Mouse (Mus musculus) midbrain, embryonic 10.5 days (tissue): Measurements from ENCODE around the gene Sept14. TPM values are rescaled to one million over a fixed set of nuclear protein-coding genes. Genes with fewer than 3 reads are reported as not detected.
"Not testable (repeated sequence)": the region's sequence is repeated elsewhere in the genome, so short reads cannot be mapped to it uniquely, and the experiment has no call there.

Experiments
- DNase-seq: peaks from one replicate; pipeline ENCODE4 v3.0.0-alpha.2; 2017; ENCODE audit warnings: low spot score
- H3K27ac ChIP-seq: fragments of 300-500 bp; sonication (generic); replicated peaks from 2 replicates; pipeline ENCODE4 v1.5.1; 2016; ENCODE audit warnings: mild to moderate bottlenecking
- H3K27me3 ChIP-seq: fragments of 300-500 bp; sonication (generic); 2 replicates; pipeline ENCODE4 v1.6.1; 2016; ENCODE audit warnings: low read depth, mild to moderate bottlenecking; ENCODE audit not compliant: poor library complexity, severe bottlenecking
- H3K36me3 ChIP-seq: fragments of 300-500 bp; sonication (generic); 2 replicates; pipeline ENCODE4 v1.6.1; 2016; ENCODE audit warnings: mild to moderate bottlenecking, moderate library complexity
- H3K4me1 ChIP-seq: fragments of 300-500 bp; sonication (generic); 2 replicates; pipeline ENCODE4 v1.6.1; 2016
- H3K4me3 ChIP-seq: fragments of 300-500 bp; sonication (generic); 2 replicates; pipeline ENCODE4 v1.5.1; 2016; ENCODE audit warnings: mild to moderate bottlenecking, moderate library complexity
- H3K9me3 ChIP-seq: fragments of 300-500 bp; sonication (generic); replicated peaks from 2 replicates; pipeline ENCODE4 v1.6.1; 2016; ENCODE audit warnings: mild to moderate bottlenecking
- WGBS: fragments of 180-500 bp; shearing (Covaris S2); methylation state at CpG from one replicate; pipeline ENCODE4 v1.1.7; 2016; 5-methylcytosine and 5-hydroxymethylcytosine counted together
- polyA plus RNA-seq: library from polyadenylated mRNA; unstranded; fragments of >200 nt; fragmentation: Nextera tagmentation; extraction: Ambion mirVana; gene quantifications from 2 replicates; pipeline ENCODE4 v1.2.1, GENCODE M21; 2016

Sept14 gene
- polyA plus RNA-seq, 1 experiment from 2014 or later, result not detected

DNA sequence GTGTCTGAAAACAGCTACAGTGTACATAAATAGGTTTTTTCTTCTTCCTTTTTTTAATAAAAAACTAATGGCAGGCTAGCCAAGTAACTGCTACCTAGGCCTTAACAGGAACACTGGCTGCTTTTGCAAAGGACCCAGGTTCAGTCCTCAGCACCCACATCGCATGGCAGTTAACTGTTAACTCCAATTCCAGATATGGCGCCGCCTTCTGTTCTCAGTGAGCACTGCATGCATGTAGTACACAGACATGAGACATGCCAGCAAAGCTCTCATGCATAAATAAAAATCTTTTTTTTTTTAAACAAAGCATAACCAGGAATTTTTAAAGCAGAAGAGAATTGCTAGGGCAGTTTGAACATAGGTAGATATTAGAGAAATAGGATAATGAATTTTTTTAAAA, 11.9 kb upstream of the Sept14 start:
- no peak overlapping the region for H3K27ac ChIP-seq
- H3K27me3 ChIP-seq, result no peaks in the 10 kb centered on the region
- DNase-seq, result no peak
- peaks cover 38% of the 10 kb centered on the region for H3K36me3 ChIP-seq
- H3K9me3 ChIP-seq, result no peaks in the 10 kb centered on the region
- peaks cover 8% of the 10 kb centered on the region for H3K4me1 ChIP-seq
- 81% methylated on average over 3 of the region's 3 CpGs for WGBS
- no peak overlapping the region for H3K4me3 ChIP-seq

DNA sequence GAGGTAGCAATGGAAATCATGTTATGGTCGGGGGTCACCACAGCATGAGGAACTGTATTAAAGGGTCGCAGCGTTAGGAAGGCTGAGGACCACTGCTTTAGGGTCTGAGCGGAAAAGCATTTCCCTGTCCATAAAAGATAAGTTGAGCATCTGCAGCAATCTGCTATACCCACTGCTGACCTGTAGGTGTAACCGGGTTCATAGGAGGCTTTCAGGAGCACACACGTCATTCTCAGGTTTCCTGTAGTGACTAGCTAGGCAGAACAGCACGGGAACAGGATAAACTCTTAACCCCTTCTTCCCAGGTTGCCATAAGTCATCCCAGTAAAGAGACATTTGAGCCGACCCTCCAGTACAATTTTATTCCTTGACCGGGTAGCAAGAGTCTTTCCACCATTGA, 8.7 kb upstream of the Sept14 start:
- Histone ChIP-seq H3K4me1 (peaks cover 8% of the 10 kb centered on the region), H3K27me3 (no peaks in the 10 kb centered on the region), H3K36me3 (peaks cover 38% of the 10 kb centered on the region), H3K9me3 (no peaks in the 10 kb centered on the region), H3K4me3 (no peak overlapping the region), H3K27ac (no peak overlapping the region)
- WGBS, result 91% methylated on average over 9 of the region's 9 CpGs
- DNase-seq, result no peak

DNA sequence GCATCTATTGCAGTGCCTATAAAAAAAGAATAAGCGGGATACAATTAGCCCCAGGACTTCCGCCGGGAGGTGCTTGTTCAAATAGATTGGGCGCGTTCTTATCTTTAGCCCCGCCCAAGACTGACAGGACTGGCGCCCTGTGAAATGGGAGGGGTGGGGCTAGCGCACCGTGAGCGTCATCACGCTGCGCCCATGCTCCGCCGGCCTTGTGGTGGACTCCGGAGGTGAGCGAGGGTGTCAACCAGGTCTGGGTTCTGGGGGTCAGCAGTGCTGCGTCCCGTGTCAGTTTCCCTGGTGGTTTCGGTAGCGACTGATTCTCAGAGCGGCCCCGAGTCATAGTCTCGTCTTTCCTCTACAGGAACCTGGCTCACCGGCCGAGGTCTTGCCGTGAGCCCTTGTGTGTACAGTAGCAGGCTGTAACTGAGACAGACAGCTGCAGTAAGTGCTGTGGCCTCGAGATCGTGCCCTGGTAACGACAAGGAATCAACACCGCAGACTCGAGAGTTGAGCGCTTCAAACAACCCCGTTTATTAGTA, 7.1 kb upstream of the Sept14 start, which contains the start of gene Mrps17:
Gene Mrps17 (plus strand): TSS at position 172 of the 536 bp plus-strand sequence.
- Histone ChIP-seq H3K36me3 (peaks cover 37% of the 10 kb centered on the region), H3K4me3 (peak within 1 kb of the TSS; percentile 77), H3K27ac (peak within 1 kb of the TSS; percentile 84), H3K9me3 (no peaks in the 10 kb centered on the region), H3K27me3 (no peaks in the 10 kb centered on the region), H3K4me1 (peaks cover 8% of the 10 kb centered on the region)
- peak; percentile 92 for DNase-seq
- WGBS, result under 1% methylated on average over 33 of the region's 33 CpGs

DNA sequence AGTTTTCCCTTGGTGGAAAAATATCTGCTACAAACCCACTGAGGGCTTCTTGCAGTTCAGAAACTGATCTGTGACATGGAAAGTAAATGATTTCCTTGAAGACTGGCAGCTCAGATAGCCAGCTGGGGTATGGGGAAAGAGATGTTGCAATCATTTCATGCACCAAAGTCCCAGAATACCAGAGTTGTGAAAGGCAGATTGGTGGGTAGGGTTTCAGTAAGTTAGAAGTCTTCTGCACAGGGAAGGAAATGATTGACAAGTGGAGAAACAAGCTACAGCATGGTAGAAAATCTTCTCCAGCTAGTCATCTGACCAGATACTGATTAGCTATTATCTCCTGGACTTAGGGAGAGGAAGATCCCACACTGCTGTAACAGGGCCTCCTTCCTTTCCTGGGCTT, 4.9 kb downstream of the Sept14 start:
- Histone ChIP-seq H3K27me3 (no peaks in the 10 kb centered on the region), H3K4me3 (no peak overlapping the region), H3K27ac (no peak overlapping the region), H3K9me3 (no peaks in the 10 kb centered on the region), H3K4me1 (no peaks in the 10 kb centered on the region), H3K36me3 (no peaks in the 10 kb centered on the region)
- no peak for DNase-seq

DNA sequence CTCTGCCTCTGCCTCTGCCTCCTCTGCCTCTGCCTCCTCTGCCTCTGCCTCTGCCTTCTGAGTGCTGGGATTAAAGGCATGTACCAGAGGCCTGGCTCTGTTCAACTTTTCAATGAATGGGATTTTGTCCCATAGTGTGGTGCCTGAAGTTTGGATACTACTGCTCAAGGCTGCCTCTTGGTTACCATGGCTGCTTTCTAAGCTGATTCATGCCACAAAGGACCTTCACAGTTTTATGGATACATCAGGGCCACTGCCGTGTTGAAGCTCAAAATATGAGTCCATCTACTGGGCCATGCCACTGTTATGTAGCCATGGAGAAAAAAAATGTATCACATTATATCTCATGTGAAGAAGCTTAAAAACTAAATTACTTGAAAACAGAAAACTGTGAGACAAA, 6.6 kb downstream of the Sept14 start:
- Histone ChIP-seq H3K4me1 (no peaks in the 10 kb centered on the region), H3K9me3 (no peaks in the 10 kb centered on the region), H3K27me3 (no peaks in the 10 kb centered on the region), H3K4me3 (no peak overlapping the region), H3K27ac (no peak overlapping the region), H3K36me3 (no peaks in the 10 kb centered on the region)
- WGBS, result 86% methylated on average over 1 of the region's 1 CpGs
- DNase-seq, result no peak

DNA sequence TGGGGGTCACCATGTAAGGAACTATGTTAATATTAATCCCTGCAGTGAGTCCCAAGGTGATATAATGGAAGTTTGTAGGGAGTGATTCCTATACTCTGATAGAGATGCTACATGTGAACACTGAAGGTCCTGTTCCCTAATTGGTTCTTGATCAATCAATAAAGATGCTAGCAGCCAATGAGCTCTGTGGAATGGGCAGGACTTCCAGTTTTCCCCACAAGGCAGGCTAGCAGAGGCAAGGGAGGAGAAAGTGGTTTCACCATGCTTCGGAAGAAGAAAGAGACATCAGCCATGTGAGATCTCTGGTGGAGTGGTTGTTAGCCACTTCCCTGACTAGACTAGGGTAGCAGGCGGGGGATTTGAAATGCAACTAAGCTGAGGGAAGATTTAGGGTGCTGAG, 7.8 kb downstream of the Sept14 start:
- WGBS, result 43% methylated on average over 2 of the region's 2 CpGs
- H3K4me1 ChIP-seq, result no peaks in the 10 kb centered on the region
- DNase-seq, result no peak

DNA sequence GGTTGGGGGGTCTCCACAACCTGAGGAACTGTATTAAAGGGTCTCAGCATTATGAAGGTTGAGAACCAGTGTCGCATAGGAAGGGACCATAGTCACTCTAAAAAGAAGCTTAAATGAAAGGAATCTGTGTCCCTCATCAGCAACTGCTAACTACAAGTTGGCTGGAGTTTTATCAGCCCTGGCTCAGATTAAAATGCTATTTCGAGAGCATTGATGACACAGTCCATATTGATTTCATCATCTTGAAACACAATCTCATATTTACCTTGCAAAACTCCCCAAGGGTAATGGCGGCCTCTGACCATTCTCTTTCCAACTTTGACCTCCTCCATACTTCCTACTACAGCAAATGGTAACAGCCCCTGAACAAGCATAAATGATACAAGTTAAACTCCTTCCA, 17.8 kb downstream of the Sept14 start:
- DNase-seq, result no peak
- Histone ChIP-seq H3K27me3 (no peaks in the 10 kb centered on the region), H3K36me3 (no peaks in the 10 kb centered on the region), H3K27ac (no peak overlapping the region), H3K9me3 (no peaks in the 10 kb centered on the region), H3K4me1 (no peaks in the 10 kb centered on the region), H3K4me3 (no peak overlapping the region)
- WGBS, result 81% methylated on average over 3 of the region's 3 CpGs

More for the DNA sequence above, 7.8 kb downstream of the Sept14 start:
- Histone ChIP-seq H3K27me3 (no peaks in the 10 kb centered on the region), H3K4me3 (no peak overlapping the region), H3K9me3 (no peaks in the 10 kb centered on the region), H3K36me3 (no peaks in the 10 kb centered on the region), H3K27ac (no peak overlapping the region)

DNA sequence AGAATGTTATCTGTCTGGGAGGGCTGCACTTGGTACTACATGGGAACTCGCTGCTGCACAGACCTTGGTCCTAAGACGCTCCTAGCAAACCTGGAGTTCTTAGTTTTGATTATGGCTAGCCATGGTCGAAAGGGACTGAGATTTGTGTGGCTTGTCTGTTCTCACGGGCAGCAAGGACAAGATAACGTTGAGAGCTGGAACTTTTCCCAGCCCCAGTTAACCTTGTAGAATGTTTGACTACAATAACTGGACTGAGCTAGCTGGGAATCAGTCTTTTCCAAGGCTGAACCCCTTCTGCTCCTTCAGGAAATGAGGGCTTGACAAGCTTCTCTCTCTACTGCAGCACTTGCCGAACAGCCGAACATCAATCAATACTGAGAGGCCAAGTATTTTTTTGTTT, 20.7 kb downstream of the Sept14 start:
- DNase-seq, result no peak
- Histone ChIP-seq H3K9me3 (no peaks in the 10 kb centered on the region), H3K27me3 (no peaks in the 10 kb centered on the region), H3K36me3 (no peaks in the 10 kb centered on the region), H3K4me1 (no peaks in the 10 kb centered on the region), H3K4me3 (no peak overlapping the region), H3K27ac (no peak overlapping the region)
- 85% methylated on average over 7 of the region's 7 CpGs for WGBS

DNA sequence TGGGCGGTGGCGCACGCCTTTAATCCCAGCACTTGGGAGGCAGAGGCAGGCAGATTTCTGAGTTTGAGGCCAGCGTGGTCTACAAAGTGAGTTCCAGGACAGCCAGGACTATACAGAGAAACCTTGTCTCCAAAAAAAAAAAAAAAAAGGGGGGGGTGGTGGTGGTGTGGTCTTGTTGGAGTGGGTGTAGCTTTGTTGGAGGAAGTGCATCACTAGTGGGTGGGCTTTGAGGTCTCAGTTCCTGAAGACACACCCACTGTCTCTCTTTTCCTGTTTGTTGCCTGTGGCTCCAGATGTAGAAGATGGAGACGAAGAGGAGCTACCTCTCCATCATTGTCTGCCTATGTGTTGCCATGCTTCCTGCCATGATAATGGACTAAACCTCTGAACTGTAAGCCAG, 23.2 kb downstream of the Sept14 start:
- H3K27ac ChIP-seq, H3K27me3 ChIP-seq, H3K4me3 ChIP-seq, H3K4me1 ChIP-seq, H3K9me3 ChIP-seq, DNase-seq, H3K36me3 ChIP-seq: not testable (repeated sequence)
- whole genome bisulfite sequencing, result 88% methylated on average over 5 of the region's 5 CpGs

DNA sequence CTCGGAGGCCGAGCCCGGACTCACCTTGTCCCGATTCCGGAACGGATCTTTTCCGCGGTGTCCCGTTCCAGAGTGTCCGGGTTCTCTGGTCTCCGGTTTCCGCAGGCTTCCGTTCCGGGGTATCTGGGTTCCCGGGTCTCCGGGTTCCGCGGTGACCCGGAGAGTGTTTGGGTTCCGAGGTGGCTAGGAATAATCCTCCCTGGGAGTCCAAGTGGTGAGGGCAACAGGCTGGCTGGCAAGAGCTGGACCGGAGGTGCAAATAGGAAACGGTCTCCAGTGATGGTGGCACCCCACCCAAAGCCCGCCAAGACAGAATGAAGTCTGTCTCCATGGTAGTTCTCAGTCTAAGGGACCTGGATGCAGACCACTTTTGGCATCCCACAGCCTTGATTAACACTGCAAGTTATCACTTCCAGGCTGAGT, 38.3 kb downstream of the Sept14 start, which contains the start of gene Zfp11:
Gene Zfp11 (minus strand): TSS at position 64 of the 423 bp plus-strand sequence.
- 2% methylated on average over 23 of the region's 23 CpGs for WGBS
- Histone ChIP-seq H3K4me1 (peaks cover 10% of the 10 kb centered on the region), H3K27ac (peak within 1 kb of the TSS; percentile 88), H3K36me3 (no peaks in the 10 kb centered on the region), H3K4me3 (peak within 1 kb of the TSS; percentile 86), H3K9me3 (peaks cover 15% of the 10 kb centered on the region; the same call in 1 of the 2 replicates), H3K27me3 (no peaks in the 10 kb centered on the region)
- peak; percentile 86 for DNase-seq

DNA sequence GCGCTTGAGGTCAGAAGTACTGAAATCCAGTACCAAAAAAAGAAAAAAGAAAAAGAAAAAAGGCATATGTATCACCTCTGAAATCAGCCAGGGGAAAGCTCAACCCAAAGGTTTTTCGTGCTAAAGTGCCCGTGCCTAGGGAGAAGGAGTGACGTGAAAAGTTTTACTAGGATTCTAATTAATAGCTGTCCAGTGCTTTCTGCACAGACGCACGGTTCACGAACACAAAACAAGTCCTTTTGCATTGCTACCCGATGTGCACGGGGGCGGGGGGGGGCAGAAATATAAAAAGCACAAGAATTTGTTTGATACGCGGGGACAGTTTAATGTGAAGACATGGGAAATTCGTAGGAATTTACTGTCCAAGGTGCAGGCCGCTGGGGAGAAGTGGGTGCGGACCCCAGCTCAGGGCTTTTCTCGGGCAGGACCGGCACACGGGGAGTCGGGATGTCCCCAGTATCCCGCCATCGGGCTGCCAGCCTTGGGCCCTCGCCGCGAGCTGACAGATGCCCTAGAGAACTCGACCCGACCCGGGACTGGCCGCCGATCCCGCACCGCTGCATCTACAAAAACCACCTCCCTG, 38.8 kb downstream of the Sept14 start:
- Histone ChIP-seq H3K4me1 (peaks cover 10% of the 10 kb centered on the region), H3K36me3 (no peaks in the 10 kb centered on the region), H3K27me3 (no peaks in the 10 kb centered on the region), H3K9me3 (peaks cover 12% of the 10 kb centered on the region; the same call in 1 of the 2 replicates), H3K4me3 (peak overlapping the region; percentile 86), H3K27ac (peak overlapping the region; percentile 88)
- 1% methylated on average over 31 of the region's 31 CpGs for WGBS
- DNase-seq, result no peak

DNA sequence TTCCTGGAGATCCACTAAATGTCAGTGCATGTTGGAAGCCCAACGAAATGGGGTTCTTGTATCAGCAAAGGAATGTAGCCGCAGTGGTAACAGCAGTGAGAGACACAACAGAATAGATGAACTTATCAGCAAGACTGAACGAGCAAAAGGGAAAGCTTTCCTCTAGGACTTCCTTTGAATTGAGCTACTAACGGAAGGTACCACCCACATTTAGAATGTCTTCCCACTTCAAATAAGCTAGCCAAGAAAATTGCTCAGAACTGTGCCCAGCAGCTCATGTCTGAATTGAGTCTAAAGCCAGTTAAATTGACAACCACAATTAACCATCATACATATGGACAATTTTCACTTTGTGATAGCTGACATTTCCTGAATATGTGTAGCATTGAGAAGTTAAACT, 40.5 kb downstream of the Sept14 start:
- H3K27ac ChIP-seq, result no peak overlapping the region
- no peak overlapping the region for H3K4me3 ChIP-seq
- H3K4me1 ChIP-seq, result peaks cover 10% of the 10 kb centered on the region
- no peak for DNase-seq
- no peaks in the 10 kb centered on the region for H3K27me3 ChIP-seq
- H3K36me3 ChIP-seq, result no peaks in the 10 kb centered on the region
- no peaks in the 10 kb centered on the region for H3K9me3 ChIP-seq
- WGBS, result 90% methylated on average over 4 of the region's 4 CpGs

DNA sequence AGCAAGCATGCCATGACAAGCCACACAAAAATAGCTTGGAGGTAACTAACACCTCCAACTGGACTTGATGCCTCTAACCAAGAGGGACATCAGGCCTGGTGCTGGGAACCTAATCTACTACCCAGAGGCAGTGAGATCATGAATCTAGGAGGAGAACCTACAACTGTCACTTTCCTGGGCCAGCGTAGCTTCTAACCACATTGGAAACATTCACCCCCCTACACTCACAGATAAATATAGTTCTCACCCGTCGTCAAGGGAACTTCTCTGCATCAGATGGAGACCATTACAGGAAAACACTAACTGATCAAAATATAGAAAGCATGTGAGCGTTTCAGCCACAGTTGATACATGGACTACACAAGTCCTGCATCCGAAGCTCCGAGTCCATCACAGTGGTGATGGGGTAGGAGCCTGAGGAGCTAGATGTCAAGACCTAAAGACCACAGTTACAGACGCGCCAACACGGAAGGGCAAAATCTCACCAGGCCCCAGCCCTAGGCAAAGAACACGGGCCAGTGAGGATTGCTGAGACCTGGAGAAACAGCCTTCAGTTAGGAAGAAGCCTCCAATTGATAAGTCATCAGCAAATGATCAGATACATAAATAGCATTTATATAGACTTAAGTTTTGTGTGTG, 41.9 kb downstream of the Sept14 start:
- H3K36me3 ChIP-seq, result no peaks in the 10 kb centered on the region
- WGBS, result 96% methylated on average over 10 of the region's 10 CpGs
- peaks cover 10% of the 10 kb centered on the region for H3K4me1 ChIP-seq
- H3K9me3 ChIP-seq, result no peaks in the 10 kb centered on the region
- DNase-seq, result no peak
- H3K27ac ChIP-seq, result no peak overlapping the region
- H3K27me3 ChIP-seq, result no peaks in the 10 kb centered on the region
- no peak overlapping the region for H3K4me3 ChIP-seq
